Mouse (Mus musculus): ENCODE measurements around the gene Ppm1d. TPM values are rescaled to one million over a fixed set of nuclear protein-coding genes. Genes with fewer than 3 reads are reported as not detected.

The Ppm1d gene
- 26.9 and 27.2 TPM in 2 replicates for polyA plus RNA-seq (2016; fragmentation: Nextera tagmentation; extraction: Ambion mirVana)

GRCm38 (mm10) chr11:85310713-85311574 is at the start of gene Ppm1d:
TSS of gene Ppm1d (plus strand) at chr11:85311244.
- Histone ChIP-seq H3K4me1 (replicated peaks) (peaks cover 7% of the 10 kb centered on the region), H3K4me3 (replicated peaks) (peak within 1 kb of the TSS; percentile 97), H3K27ac (peak within 1 kb of the TSS; percentile 89), H3K9me3 (no peaks in the 10 kb centered on the region), H3K9ac (replicated peaks) (peak within 1 kb of the TSS; percentile 91), H3K36me3 (peaks cover 11% of the 10 kb centered on the region), H3K27me3 (no peaks in the 10 kb centered on the region), H3K4me2 (peak within 1 kb of the TSS; percentile 79)
- ATAC-seq (ENCODE audit: insufficient number of reproducible peaks, insufficient read depth, low FRiP score, low TSS enrichment, low read depth), result peak; percentile 83
- whole genome bisulfite sequencing, result 1% methylated on average over 67 of the region's 78 CpGs

DNA sequence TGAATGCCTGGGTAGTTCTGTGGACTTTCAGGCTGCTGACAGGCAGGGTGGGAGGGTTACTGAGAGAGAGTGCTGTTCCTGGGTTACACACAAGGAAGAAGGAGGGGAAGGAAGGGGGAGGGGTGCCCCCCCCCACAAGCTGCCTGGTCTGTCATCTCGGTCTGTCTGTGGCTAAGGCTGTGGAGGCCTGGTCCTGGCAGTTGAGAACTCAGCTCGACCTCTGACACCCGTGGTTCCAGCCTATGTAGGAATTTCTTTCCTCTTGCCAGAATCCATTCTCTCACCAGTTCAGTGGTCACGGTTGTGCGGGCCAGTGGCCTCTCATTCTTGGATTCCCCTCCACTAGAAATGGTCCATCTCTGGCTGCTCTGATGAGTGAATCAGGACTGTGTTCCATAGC is 46.4 kb upstream of the Ppm1d start:
- 69% methylated on average over 5 of the region's 5 CpGs for WGBS
- H3K27me3 ChIP-seq, result no peaks in the 10 kb centered on the region
- H3K4me3 ChIP-seq (replicated peaks), result no peak overlapping the region
- no peak for ATAC-seq (ENCODE audit: insufficient number of reproducible peaks, insufficient read depth, low FRiP score, low TSS enrichment, low read depth)
- no peaks in the 10 kb centered on the region for H3K36me3 ChIP-seq
- H3K4me1 ChIP-seq (replicated peaks), result no peaks in the 10 kb centered on the region
- H3K4me2 ChIP-seq, result no peak overlapping the region
- no peaks in the 10 kb centered on the region for H3K9me3 ChIP-seq
- H3K9ac ChIP-seq (replicated peaks), result no peak overlapping the region
- no peak overlapping the region for H3K27ac ChIP-seq

DNA sequence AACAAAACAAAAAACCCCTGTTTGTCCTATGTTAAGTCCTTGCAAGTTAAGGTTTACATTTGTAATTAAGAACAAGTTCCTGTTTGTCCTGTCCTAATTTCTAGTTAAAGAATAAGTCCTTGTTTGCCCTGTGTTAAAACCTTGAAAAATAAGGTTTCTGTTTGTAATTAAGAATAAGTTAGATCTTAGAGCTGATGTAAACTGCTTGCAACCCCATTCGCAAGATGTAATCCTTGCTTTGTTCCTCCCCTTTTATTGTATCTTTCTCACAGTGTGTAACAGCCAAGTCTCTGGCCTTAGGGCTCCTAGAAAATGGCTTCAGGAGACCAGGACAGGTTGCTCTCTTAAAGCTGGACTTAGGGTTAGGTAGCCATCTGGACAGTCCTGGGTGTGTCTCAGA is 43.7 kb upstream of the Ppm1d start:
- H3K4me2 ChIP-seq, result no peak overlapping the region
- H3K36me3 ChIP-seq, result no peaks in the 10 kb centered on the region
- H3K9ac ChIP-seq (replicated peaks), result no peak overlapping the region
- H3K9me3 ChIP-seq, result no peaks in the 10 kb centered on the region
- no peaks in the 10 kb centered on the region for H3K4me1 ChIP-seq (replicated peaks)
- WGBS, result 78% methylated on average over 1 of the region's 1 CpGs
- no peak overlapping the region for H3K4me3 ChIP-seq (replicated peaks)
- ATAC-seq (ENCODE audit: insufficient number of reproducible peaks, insufficient read depth, low FRiP score, low TSS enrichment, low read depth), result no peak
- no peak overlapping the region for H3K27ac ChIP-seq
- H3K27me3 ChIP-seq, result no peaks in the 10 kb centered on the region

DNA sequence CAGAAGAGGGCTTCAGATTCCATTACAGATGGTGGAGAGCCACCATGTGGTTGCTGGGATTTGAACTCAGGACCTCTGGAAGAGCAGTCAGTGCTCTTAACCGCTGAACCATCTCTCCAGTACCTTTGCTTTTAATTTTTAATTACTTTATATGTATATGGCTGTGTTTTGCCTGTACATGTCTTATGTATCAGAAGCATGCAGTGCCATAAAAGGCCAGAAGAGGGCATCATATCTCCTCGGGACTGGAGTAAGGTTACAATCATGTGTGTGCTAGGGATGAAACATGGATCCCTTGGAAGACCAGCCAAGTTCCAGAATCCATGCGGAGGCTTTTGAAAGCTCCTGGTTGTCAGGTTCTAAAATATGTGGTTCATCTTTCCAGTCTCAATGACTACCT is 40.4 kb upstream of the Ppm1d start:
- Histone ChIP-seq H3K4me2 (no peak overlapping the region), H3K27ac (no peak overlapping the region), H3K9me3 (no peaks in the 10 kb centered on the region), H3K36me3 (no peaks in the 10 kb centered on the region), H3K27me3 (no peaks in the 10 kb centered on the region), H3K4me1 (replicated peaks) (no peaks in the 10 kb centered on the region), H3K9ac (replicated peaks) (no peak overlapping the region), H3K4me3 (replicated peaks) (no peak overlapping the region)
- WGBS, result 53% methylated on average over 3 of the region's 3 CpGs
- no peak for ATAC-seq (ENCODE audit: insufficient number of reproducible peaks, insufficient read depth, low FRiP score, low TSS enrichment, low read depth)

GRCm38 (mm10) chr11:85273299-85273698 is 37.7 kb upstream of the Ppm1d start:
- Histone ChIP-seq H3K36me3 (no peaks in the 10 kb centered on the region), H3K4me1 (replicated peaks) (peaks cover 14% of the 10 kb centered on the region), H3K4me2 (no peak overlapping the region), H3K9ac (replicated peaks) (no peak overlapping the region), H3K9me3 (no peaks in the 10 kb centered on the region), H3K4me3 (replicated peaks) (no peak overlapping the region), H3K27ac (no peak overlapping the region), H3K27me3 (no peaks in the 10 kb centered on the region)
- ATAC-seq (ENCODE audit: insufficient number of reproducible peaks, insufficient read depth, low FRiP score, low TSS enrichment, low read depth), result no peak
- WGBS, result 69% methylated on average over 6 of the region's 6 CpGs

DNA sequence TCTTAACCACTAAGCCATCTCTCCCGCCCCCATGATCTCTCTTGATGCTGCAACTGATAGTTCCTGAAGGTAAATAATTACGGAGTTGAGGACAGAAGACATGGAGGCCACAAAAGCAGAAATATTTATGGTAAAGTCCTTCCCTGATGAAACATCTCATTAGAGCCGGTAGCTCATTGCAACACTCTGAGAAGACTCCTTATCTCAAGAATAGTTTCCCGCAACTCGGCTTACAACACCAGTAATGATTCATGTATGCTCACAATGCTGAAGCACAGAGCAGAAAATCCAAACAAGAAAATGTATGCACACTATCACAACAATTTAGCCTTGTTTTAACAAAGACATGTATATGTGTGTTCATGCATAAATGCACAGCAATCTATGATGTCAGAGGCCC is 35.9 kb upstream of the Ppm1d start:
- H3K4me3 ChIP-seq (replicated peaks), result no peak overlapping the region
- no peak for ATAC-seq (ENCODE audit: insufficient number of reproducible peaks, insufficient read depth, low FRiP score, low TSS enrichment, low read depth)
- H3K27me3 ChIP-seq, result no peaks in the 10 kb centered on the region
- no peak overlapping the region for H3K4me2 ChIP-seq
- no peak overlapping the region for H3K27ac ChIP-seq
- no peak overlapping the region for H3K9ac ChIP-seq (replicated peaks)
- no peaks in the 10 kb centered on the region for H3K9me3 ChIP-seq
- 90% methylated on average over 5 of the region's 5 CpGs for WGBS
- no peaks in the 10 kb centered on the region for H3K36me3 ChIP-seq
- H3K4me1 ChIP-seq (replicated peaks), result peaks cover 14% of the 10 kb centered on the region

GRCm38 (mm10) chr11:85277609-85278008 is 33.4 kb upstream of the Ppm1d start:
- Histone ChIP-seq H3K36me3 (no peaks in the 10 kb centered on the region), H3K9me3 (no peaks in the 10 kb centered on the region), H3K4me1 (replicated peaks) (peaks cover 14% of the 10 kb centered on the region), H3K9ac (replicated peaks) (no peak overlapping the region), H3K27ac (peak overlapping the region; percentile 31; the same call in 1 of the 2 replicates), H3K4me2 (no peak overlapping the region), H3K4me3 (replicated peaks) (no peak overlapping the region), H3K27me3 (no peaks in the 10 kb centered on the region)
- 45% methylated on average over 5 of the region's 5 CpGs for WGBS
- ATAC-seq (ENCODE audit: insufficient number of reproducible peaks, insufficient read depth, low FRiP score, low TSS enrichment, low read depth), result no peak

DNA sequence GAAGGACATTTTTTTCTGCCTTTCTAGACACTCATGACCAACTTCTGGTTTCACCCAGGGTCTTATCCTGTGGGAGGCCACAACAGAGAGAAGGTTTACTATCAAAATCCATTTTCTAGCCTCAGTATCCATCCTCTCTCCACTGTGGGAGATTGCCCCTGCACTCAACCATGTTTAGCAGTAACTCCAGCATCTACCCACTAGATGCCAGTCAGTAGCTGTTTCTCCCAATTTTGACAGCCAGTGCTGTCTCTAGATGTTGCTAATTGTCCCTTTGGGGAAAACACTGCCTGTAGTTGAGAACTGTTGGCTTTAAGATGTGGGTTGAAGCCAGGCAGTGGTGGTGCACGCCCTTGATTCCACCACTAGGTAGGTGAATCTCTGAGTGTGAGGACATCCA is 32.9 kb upstream of the Ppm1d start:
- no peak for ATAC-seq (ENCODE audit: insufficient number of reproducible peaks, insufficient read depth, low FRiP score, low TSS enrichment, low read depth)
- Histone ChIP-seq H3K27ac (0 out of 2 replicates have a peak overlapping the region, but pooled peaks have one; percentile 31), H3K9me3 (no peaks in the 10 kb centered on the region), H3K4me3 (replicated peaks) (no peak overlapping the region), H3K4me1 (replicated peaks) (peaks cover 14% of the 10 kb centered on the region), H3K9ac (replicated peaks) (no peak overlapping the region), H3K27me3 (no peaks in the 10 kb centered on the region), H3K4me2 (no peak overlapping the region), H3K36me3 (no peaks in the 10 kb centered on the region)
- 84% methylated on average over 1 of the region's 1 CpGs for WGBS

- Histone ChIP-seq H3K27me3 (no peaks in the 10 kb centered on the region), H3K4me1 (replicated peaks) (peaks cover 14% of the 10 kb centered on the region), H3K27ac (no peak overlapping the region), H3K4me2 (no peak overlapping the region), H3K4me3 (replicated peaks) (no peak overlapping the region), H3K36me3 (no peaks in the 10 kb centered on the region), H3K9ac (replicated peaks) (no peak overlapping the region), H3K9me3 (no peaks in the 10 kb centered on the region)
- WGBS, result 80% methylated on average over 15 of the region's 15 CpGs
- no peak for ATAC-seq (ENCODE audit: insufficient number of reproducible peaks, insufficient read depth, low FRiP score, low TSS enrichment, low read depth)
Observed at GRCm38 (mm10) chr11:85281219-85281878, 29.7 kb upstream of the Ppm1d start.

GRCm38 (mm10) chr11:85297953-85298352 is 13.1 kb upstream of the Ppm1d start:
- H3K27ac ChIP-seq, result no peak overlapping the region
- no peak overlapping the region for H3K4me2 ChIP-seq
- no peaks in the 10 kb centered on the region for H3K9me3 ChIP-seq
- H3K9ac ChIP-seq (replicated peaks), result no peak overlapping the region
- ATAC-seq (ENCODE audit: insufficient number of reproducible peaks, insufficient read depth, low FRiP score, low TSS enrichment, low read depth), result no peak
- H3K27me3 ChIP-seq, result no peaks in the 10 kb centered on the region
- H3K36me3 ChIP-seq, result no peaks in the 10 kb centered on the region
- H3K4me1 ChIP-seq (replicated peaks), result no peaks in the 10 kb centered on the region
- WGBS, result 78% methylated on average over 13 of the region's 13 CpGs
- H3K4me3 ChIP-seq (replicated peaks), result no peak overlapping the region

DNA sequence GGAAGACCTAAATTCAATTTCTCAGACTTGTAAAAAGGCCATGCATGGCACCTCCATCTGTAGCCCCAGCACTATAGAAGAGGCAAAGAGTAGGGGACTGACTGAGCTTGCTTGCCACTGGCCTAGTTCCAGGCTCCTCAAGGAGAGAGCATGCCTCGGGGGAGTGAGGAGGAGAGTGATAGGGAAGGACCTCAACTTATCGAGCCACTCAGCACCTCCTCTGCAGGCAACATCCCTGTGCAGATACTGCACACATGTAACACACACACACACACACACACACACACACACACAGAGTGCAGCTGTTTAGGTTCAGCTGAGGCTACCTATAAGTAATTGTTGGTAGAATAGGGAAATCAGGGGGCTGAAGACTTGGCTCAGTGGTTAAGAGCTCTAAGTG is 11.2 kb upstream of the Ppm1d start:
- 90% methylated on average over 2 of the region's 2 CpGs for WGBS
- Histone ChIP-seq H3K4me2 (no peak overlapping the region), H3K4me1 (replicated peaks) (no peaks in the 10 kb centered on the region), H3K4me3 (replicated peaks) (no peak overlapping the region), H3K9me3 (no peaks in the 10 kb centered on the region), H3K9ac (replicated peaks) (no peak overlapping the region), H3K36me3 (no peaks in the 10 kb centered on the region), H3K27ac (no peak overlapping the region), H3K27me3 (no peaks in the 10 kb centered on the region)
- no peak for ATAC-seq (ENCODE audit: insufficient number of reproducible peaks, insufficient read depth, low FRiP score, low TSS enrichment, low read depth)

Measured in limb, embryonic 12.5 days (tissue).